Mouse (Mus musculus): ENCODE results near the gene Canx. TPM values are rescaled to one million over a fixed set of nuclear protein-coding genes. Genes with fewer than 3 reads are reported as not detected.

Canx gene
- total RNA-seq, 2 experiments from 2014 or later = 301 to 316 TPM

Small RNAs within 50 kb of the gene (microRNA-seq; reads per million reads assigned to microRNA genes)
- gene Mir804 (ENCODE audit: borderline number of aligned reads in 2 of 2) = 0 reads per million in 2 experiments

Other genes with a start within 250 kb of the Canx start
- gene Tbc1d9b, start 194.3 kb downstream of the Canx start, total RNA-seq (2021) = 10 to 100 TPM; 43.8 to 49.7 TPM
- gene Mrnip, start 151.2 kb downstream of the Canx start, total RNA-seq (2021) = 1 to 10 TPM; 1.8 to 2.4 TPM
- 100 to 1,000 TPM; 379 to 464 TPM for gene Sqstm1, start 114.8 kb downstream of the Canx start, total RNA-seq (2021)
- 10 to 100 TPM; 84.5 to 87.8 TPM for gene Mgat4b, start 114.8 kb downstream of the Canx start, total RNA-seq (2021)
- 1 to 10 TPM; 5.5 to 8.6 TPM for gene Ltc4s, start 87.1 kb downstream of the Canx start, total RNA-seq (2021)
- 10 to 100 TPM; 11.5 to 11.8 TPM for gene Maml1, start 33.4 kb downstream of the Canx start, total RNA-seq (2021)
- not detected for gene Cby3, start 28.8 kb upstream of the Canx start, total RNA-seq (2021)
- gene Hnrnph1, start 51.3 kb upstream of the Canx start, total RNA-seq (2021) = 100 to 1,000 TPM in 1 of 2 experiments, 10 to 100 TPM in 1; 97.8 to 106 TPM
- 10 to 100 TPM; 29.8 to 29.9 TPM for gene Rufy1, start 105.5 kb upstream of the Canx start, total RNA-seq (2021)